Mouse (Mus musculus) embryonic facial prominence, embryonic 11.5 days (tissue): ENCODE results near the gene Tmem179. TPM values are rescaled to one million over a fixed set of nuclear protein-coding genes. Genes with fewer than 3 reads are reported as not detected.

Experiments
- ATAC-seq: fragments of 200-750 bp; cut with Nextera tagmentation; replicated peaks from 2 replicates; pipeline ENCODE4 v1.8.0; 2017; ENCODE audit warnings: low read depth; ENCODE audit not compliant: insufficient number of reproducible peaks, low FRiP score, low TSS enrichment
- DNase-seq: peaks from one replicate; pipeline ENCODE4 v3.0.0-alpha.2; 2015; ENCODE audit warnings: low spot score
- H3K27ac ChIP-seq: fragments of 300-500 bp; sonication (generic); replicated peaks from 2 replicates; pipeline ENCODE4 v1.5.1; 2014; ENCODE audit warnings: mild to moderate bottlenecking, low read depth, low read length, control low read depth
- H3K27me3 ChIP-seq: fragments of 300-500 bp; sonication (generic); 2 replicates; pipeline ENCODE4 v1.6.1; 2014; ENCODE audit warnings: mild to moderate bottlenecking, low read length, moderate library complexity, mixed read lengths; ENCODE audit not compliant: control insufficient read depth, insufficient read depth
- H3K36me3 ChIP-seq: fragments of 300-500 bp; sonication (generic); replicated peaks from 2 replicates; pipeline ENCODE4 v1.6.1; 2014; ENCODE audit warnings: low read depth, mild to moderate bottlenecking, low read length, moderate library complexity, mixed read lengths; ENCODE audit not compliant: control insufficient read depth, insufficient read depth
- H3K4me1 ChIP-seq: fragments of 300-500 bp; sonication (generic); 2 replicates; pipeline ENCODE4 v1.6.1; 2014; ENCODE audit warnings: low read length, mixed read lengths; ENCODE audit not compliant: control insufficient read depth, insufficient read depth
- H3K4me2 ChIP-seq: fragments of 300-500 bp; sonication (generic); 2 replicates; pipeline ENCODE4 v1.6.1; 2014; ENCODE audit warnings: low read depth, mild to moderate bottlenecking, control low read depth, low read length, moderate library complexity
- H3K4me3 ChIP-seq: fragments of 300-500 bp; sonication (generic); 2 replicates; pipeline ENCODE4 v1.5.1; 2014; ENCODE audit warnings: low read depth, low read length, control low read depth
- H3K9ac ChIP-seq: fragments of 300-500 bp; sonication (generic); replicated peaks from 2 replicates; pipeline ENCODE4 v1.6.1; 2014; ENCODE audit warnings: mild to moderate bottlenecking, control low read depth, low read length
- H3K9me3 ChIP-seq: fragments of 300-500 bp; sonication (generic); replicated peaks from 2 replicates; pipeline ENCODE4 v1.6.1; 2016; ENCODE audit warnings: mild to moderate bottlenecking, low read length, inconsistent platforms, mixed read lengths; ENCODE audit not compliant: control insufficient read depth
- WGBS: fragments of 180-500 bp; shearing (Covaris S2); extraction: QIAGEN DNeasy Blood & Tissue Kit; methylation state at CpG from one replicate; pipeline ENCODE4 v1.1.7; 2014; 5-methylcytosine and 5-hydroxymethylcytosine counted together
- polyA plus RNA-seq: library from polyadenylated mRNA; unstranded; fragments of >200 nt; fragmentation: Nextera tagmentation; extraction: Ambion mirVana; gene quantifications from 2 replicates; pipeline ENCODE4 v1.2.1, GENCODE M21; 2014

Gene Tmem179
- 1.4 and 1.9 TPM in 2 replicates for polyA plus RNA-seq

GRCm38 (mm10) chr12:112516697-112517337 lies at the start of gene Tmem179:
Gene Tmem179, minus strand, starts transcription at chr12:112516747.
- no peaks in the 10 kb centered on the region for H3K4me1 ChIP-seq
- peak within 1 kb of the TSS; percentile 5; the same call in 1 of the 2 replicates for H3K4me2 ChIP-seq
- ATAC-seq (no peak), DNase-seq (peak; percentile 75)
- H3K36me3 ChIP-seq = no peaks in the 10 kb centered on the region
- no peak within 1 kb of the TSS for H3K27ac ChIP-seq
- H3K9me3 ChIP-seq = no peaks in the 10 kb centered on the region
- no peaks in the 10 kb centered on the region for H3K27me3 ChIP-seq
- 10% methylated on average over 14 of the region's 14 CpGs for WGBS
- no peak within 1 kb of the TSS for H3K9ac ChIP-seq
- no peak within 1 kb of the TSS for H3K4me3 ChIP-seq

GRCm38 (mm10) chr12:112563011-112563410 lies 46.5 kb upstream of the Tmem179 start:
- Histone ChIP-seq H3K4me1 (no peaks in the 10 kb centered on the region), H3K36me3 (no peaks in the 10 kb centered on the region), H3K27me3 (no peaks in the 10 kb centered on the region), H3K27ac (no peak overlapping the region), H3K9me3 (no peaks in the 10 kb centered on the region), H3K4me2 (no peak overlapping the region), H3K9ac (no peak overlapping the region), H3K4me3 (no peak overlapping the region)
- ATAC-seq = no peak
- 86% methylated on average over 6 of the region's 6 CpGs for WGBS
- DNase-seq = no peak

- ATAC-seq = no peak
- Histone ChIP-seq H3K4me3 (no peak overlapping the region), H3K4me2 (no peak overlapping the region), H3K9ac (no peak overlapping the region), H3K4me1 (no peaks in the 10 kb centered on the region), H3K9me3 (no peaks in the 10 kb centered on the region), H3K27ac (no peak overlapping the region), H3K36me3 (no peaks in the 10 kb centered on the region), H3K27me3 (no peaks in the 10 kb centered on the region)
- no peak for DNase-seq
- WGBS = 80% methylated on average over 5 of the region's 5 CpGs
Observed at GRCm38 (mm10) chr12:112562462-112562861, 45.9 kb upstream of the Tmem179 start.

GRCm38 (mm10) chr12:112561163-112561562 lies 44.6 kb upstream of the Tmem179 start:
- H3K4me3 ChIP-seq = no peak overlapping the region
- H3K9ac ChIP-seq = no peak overlapping the region
- WGBS = 53% methylated on average over 3 of the region's 3 CpGs
- H3K36me3 ChIP-seq = no peaks in the 10 kb centered on the region
- no peaks in the 10 kb centered on the region for H3K9me3 ChIP-seq
- ATAC-seq (no peak), DNase-seq (no peak)
- no peaks in the 10 kb centered on the region for H3K27me3 ChIP-seq
- no peaks in the 10 kb centered on the region for H3K4me1 ChIP-seq
- H3K4me2 ChIP-seq = no peak overlapping the region
- H3K27ac ChIP-seq = no peak overlapping the region

- H3K4me1 ChIP-seq = no peaks in the 10 kb centered on the region
- no peak overlapping the region for H3K4me3 ChIP-seq
- 59% methylated on average over 5 of the region's 5 CpGs for WGBS
- no peaks in the 10 kb centered on the region for H3K36me3 ChIP-seq
- DNase-seq = peak; percentile 41
- no peaks in the 10 kb centered on the region for H3K27me3 ChIP-seq
- peak; percentile 48; the same call in 1 of the 2 replicates for ATAC-seq
- no peak overlapping the region for H3K4me2 ChIP-seq
- H3K27ac ChIP-seq = no peak overlapping the region
- H3K9me3 ChIP-seq = no peaks in the 10 kb centered on the region
- H3K9ac ChIP-seq = no peak overlapping the region
Observed at GRCm38 (mm10) chr12:112560176-112560797, 43.7 kb upstream of the Tmem179 start.

- Histone ChIP-seq H3K9ac (0 out of 2 replicates have a peak overlapping the region, but pooled peaks have one; percentile 13), H3K36me3 (no peaks in the 10 kb centered on the region)
- ATAC-seq = no peak
Observed at GRCm38 (mm10) chr12:112559671-112560070, 43.1 kb upstream of the Tmem179 start.

GRCm38 (mm10) chr12:112559231-112559630 lies 42.7 kb upstream of the Tmem179 start:
- 0 out of 2 replicates have a peak overlapping the region, but pooled peaks have one; percentile 13 for H3K9ac ChIP-seq
- H3K36me3 ChIP-seq = no peaks in the 10 kb centered on the region
- ATAC-seq = no peak
- H3K4me3 ChIP-seq = no peak overlapping the region
- DNase-seq = no peak
- no peak overlapping the region for H3K27ac ChIP-seq
- H3K27me3 ChIP-seq = no peaks in the 10 kb centered on the region
- H3K4me2 ChIP-seq = no peak overlapping the region
- H3K9me3 ChIP-seq = no peaks in the 10 kb centered on the region
- H3K4me1 ChIP-seq = no peaks in the 10 kb centered on the region
- WGBS = 45% methylated on average over 3 of the region's 3 CpGs

More at GRCm38 (mm10) chr12:112559671-112560070, 43.1 kb upstream of the Tmem179 start:
- Histone ChIP-seq H3K27me3 (no peaks in the 10 kb centered on the region), H3K4me1 (no peaks in the 10 kb centered on the region), H3K4me3 (no peak overlapping the region), H3K27ac (no peak overlapping the region), H3K9me3 (no peaks in the 10 kb centered on the region), H3K4me2 (no peak overlapping the region)
- WGBS = 62% methylated on average over 6 of the region's 6 CpGs
- DNase-seq = no peak

GRCm38 (mm10) chr12:112557219-112557618 lies 40.7 kb upstream of the Tmem179 start:
- Histone ChIP-seq H3K36me3 (no peaks in the 10 kb centered on the region), H3K9me3 (no peaks in the 10 kb centered on the region), H3K4me3 (no peak overlapping the region), H3K27me3 (no peaks in the 10 kb centered on the region), H3K4me1 (no peaks in the 10 kb centered on the region), H3K9ac (no peak overlapping the region), H3K4me2 (no peak overlapping the region), H3K27ac (no peak overlapping the region)
- 89% methylated on average over 5 of the region's 5 CpGs for WGBS
- ATAC-seq (no peak), DNase-seq (no peak)
